In genomic region chr10:118629360-118630040, GRCm38 (mm10) we compare ENCODE assay signal across 15 mouse cellular contexts.
"Had no signal": no experiment of that assay in that cellular context is flagged by ENCODE, and none has a peak within 500 bp of the region (broad histone marks: within the 10 kb centered on the region; RNA-seq: fewer than 3 reads in every experiment).

No protein-coding gene starts in this region.

- H3K27me3 ChIP-seq: liver, embryonic 13.5 days; lung, embryonic 15.5 days; midbrain, embryonic 15.5 days; neural tube, embryonic 12.5 days had no signal

- DNase-seq: liver, embryonic 13.5 days; liver, postnatal 0 days; lung, postnatal 14 days; retina, postnatal 1 day; right cerebral cortex, postnatal 4 days; spleen, adult 18-20 months; thymus, adult 18-20 months; thymus, postnatal 14 days had no signal

- H3K36me3 ChIP-seq: limb, embryonic 10.5 days; liver, embryonic 13.5 days; lung, embryonic 15.5 days; midbrain, embryonic 15.5 days; neural tube, embryonic 12.5 days had no signal

- H3K27ac ChIP-seq: limb, embryonic 10.5 days; liver, embryonic 13.5 days; lung, embryonic 15.5 days; macrophage; midbrain, embryonic 15.5 days; neural tube, embryonic 12.5 days had no signal

- H3K9me3 ChIP-seq: limb, embryonic 10.5 days; liver, embryonic 13.5 days; lung, embryonic 15.5 days; midbrain, embryonic 15.5 days; neural tube, embryonic 12.5 days had no signal

- H3K4me3 ChIP-seq: limb, embryonic 10.5 days; liver, embryonic 13.5 days; lung, embryonic 15.5 days; megakaryocyte, embryonic 14.5 days; midbrain, embryonic 15.5 days; neural tube, embryonic 12.5 days had no signal

- ATAC-seq: liver, postnatal 0 days; midbrain, embryonic 15.5 days had no signal

- H3K4me1 ChIP-seq: limb, embryonic 10.5 days; lung, embryonic 15.5 days; midbrain, embryonic 15.5 days; neural tube, embryonic 12.5 days had no signal

- H3K4me2 ChIP-seq: liver, embryonic 13.5 days; lung, embryonic 15.5 days; midbrain, embryonic 11.5 days; midbrain, embryonic 15.5 days; neural tube, embryonic 12.5 days had no signal

- H3K9ac ChIP-seq: liver, embryonic 13.5 days; liver, postnatal 0 days; lung, embryonic 15.5 days; midbrain, embryonic 15.5 days; neural tube, embryonic 12.5 days had no signal
